Mouse (Mus musculus) cerebellum, adult 11-12 months (tissue): ENCODE data around the gene 4930512M02Rik.
"Not testable (repeated sequence)": the region's sequence is repeated elsewhere in the genome, so short reads cannot be mapped to it uniquely, and the experiment has no call there.

Source experiments
- DNase-seq: peaks from one replicate; pipeline ENCODE4 v3.0.0; 2022

Gene 4930512M02Rik

DNA sequence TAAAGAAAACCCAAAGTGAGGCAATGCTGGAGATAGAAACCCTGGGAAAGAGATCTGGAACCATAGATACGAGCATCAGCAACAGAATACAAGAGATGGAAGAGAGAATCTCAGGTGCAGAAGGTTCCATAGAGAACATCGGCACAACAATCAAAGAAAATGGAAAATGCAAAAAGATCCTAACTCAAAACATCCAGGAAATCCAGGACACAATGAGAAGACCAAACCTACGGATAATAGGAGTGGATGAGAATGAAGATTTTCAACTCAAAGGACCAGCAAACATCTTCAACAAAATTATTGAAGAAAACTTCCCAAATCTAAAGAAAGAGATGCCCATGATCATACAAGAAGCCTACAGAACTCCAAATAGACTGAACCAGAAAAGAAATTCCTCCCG is at the start of gene 4930512M02Rik:
Gene 4930512M02Rik (minus strand): TSS at position 101 of the 400 bp plus-strand sequence.
- DNase-seq = not testable (repeated sequence)

DNA sequence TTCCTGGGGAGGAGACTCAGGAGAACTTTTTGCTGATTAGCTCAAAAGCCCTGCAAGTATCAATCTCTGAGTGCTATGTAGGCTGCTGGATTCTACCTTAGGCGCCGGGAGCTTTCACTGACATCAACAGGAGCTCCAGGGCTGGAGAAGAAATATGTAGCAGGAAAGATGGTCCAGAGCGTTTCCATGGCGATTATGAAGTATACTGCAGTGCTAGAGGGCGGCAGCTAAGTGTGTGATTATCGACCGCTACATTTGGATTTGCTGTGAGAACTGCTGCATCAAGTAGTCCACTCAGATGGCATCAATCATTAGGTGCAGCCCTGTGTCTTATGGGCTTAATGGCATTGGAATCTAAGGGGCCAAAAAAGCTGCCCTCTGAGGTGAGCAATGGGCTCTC is 49.5 kb upstream of the 4930512M02Rik start:
- DNase-seq = no peak

DNA sequence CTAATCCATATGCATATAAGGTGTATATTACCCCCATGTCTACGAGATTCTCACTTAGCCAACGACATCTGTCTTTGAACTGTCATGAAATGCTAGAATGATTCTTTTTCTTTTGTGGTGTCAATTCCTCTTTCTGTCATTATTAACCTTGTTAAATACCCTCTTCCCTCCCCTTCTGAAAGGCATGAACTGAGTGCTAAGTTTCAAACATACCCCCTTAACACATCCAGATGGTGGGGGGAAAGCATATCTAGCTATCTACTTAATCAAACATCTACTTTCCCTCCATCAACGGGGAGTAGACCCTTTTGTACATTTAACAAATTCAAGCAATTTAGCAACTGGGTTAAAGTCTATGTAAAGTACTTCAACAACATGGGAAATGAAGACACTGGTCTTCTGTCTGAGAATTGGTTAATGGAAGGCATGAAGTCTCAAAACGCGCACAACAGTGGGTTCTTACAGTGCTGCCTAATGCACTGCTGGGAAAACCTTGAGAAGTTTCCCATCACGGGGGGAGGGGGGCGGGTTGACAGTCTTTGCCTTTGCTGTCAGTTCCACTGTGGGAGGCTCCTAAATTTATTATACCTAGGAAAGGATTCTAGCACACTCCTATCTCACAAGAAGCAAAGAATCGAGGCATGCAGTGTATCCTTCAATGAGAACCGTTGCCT is 48.6 kb upstream of the 4930512M02Rik start:
- no peak for DNase-seq

DNA sequence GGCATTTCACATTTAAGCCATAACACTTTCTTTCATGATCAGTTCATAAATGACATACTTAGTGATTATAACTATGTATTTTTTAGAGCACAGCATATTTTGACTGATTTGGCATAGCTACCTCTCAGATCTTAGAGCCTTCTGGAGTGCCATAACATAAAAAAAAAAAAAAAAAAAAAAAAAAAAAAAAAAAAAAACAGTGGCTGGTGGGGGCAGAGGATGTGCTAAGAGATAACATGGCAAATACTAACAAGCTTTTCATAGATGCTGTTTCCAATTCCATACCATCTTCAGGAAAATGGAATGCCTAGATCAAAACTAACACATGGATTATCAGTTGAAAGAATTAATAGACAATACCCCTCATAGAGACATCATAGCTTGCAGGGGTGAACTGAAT is 47.4 kb upstream of the 4930512M02Rik start:
- DNase-seq = no peak

DNA sequence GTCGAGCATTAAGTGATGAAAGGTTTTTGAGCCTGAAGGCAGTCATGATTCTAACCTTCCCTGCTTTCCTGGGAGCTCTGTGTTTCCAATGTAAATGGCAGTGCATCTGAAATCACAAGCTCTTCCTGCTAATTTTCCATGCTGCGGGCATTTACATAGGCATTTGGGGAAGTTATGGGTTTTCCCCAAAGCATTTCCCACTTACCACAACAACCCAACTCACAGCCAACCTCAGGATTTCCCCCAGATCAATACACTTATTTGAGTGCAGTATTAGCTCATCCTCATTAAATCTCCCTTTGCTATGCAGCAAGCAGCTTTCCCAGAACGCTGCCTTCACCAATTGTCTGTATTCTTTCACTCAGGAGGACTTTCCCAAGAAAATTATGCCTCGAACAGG is 45.3 kb upstream of the 4930512M02Rik start:
- DNase-seq = no peak

DNA sequence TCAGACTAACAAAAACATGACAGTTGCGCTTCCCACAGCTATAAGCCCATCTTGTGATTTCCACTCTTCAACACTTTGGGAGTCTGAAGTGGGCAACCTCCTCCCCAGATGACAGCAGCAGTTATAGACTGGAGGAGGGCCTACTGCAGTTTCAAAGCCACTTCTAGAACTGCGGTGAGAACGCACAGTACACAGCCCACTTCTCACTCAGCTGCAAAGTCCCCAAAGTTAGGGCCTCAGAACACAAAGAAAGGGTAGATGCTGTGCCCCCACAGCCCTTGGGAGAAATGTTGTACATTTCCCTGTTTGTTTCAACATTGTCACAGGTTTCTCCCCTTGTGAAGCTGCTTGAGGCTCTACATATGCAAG is 40.3 kb upstream of the 4930512M02Rik start:
- DNase-seq = no peak

DNA sequence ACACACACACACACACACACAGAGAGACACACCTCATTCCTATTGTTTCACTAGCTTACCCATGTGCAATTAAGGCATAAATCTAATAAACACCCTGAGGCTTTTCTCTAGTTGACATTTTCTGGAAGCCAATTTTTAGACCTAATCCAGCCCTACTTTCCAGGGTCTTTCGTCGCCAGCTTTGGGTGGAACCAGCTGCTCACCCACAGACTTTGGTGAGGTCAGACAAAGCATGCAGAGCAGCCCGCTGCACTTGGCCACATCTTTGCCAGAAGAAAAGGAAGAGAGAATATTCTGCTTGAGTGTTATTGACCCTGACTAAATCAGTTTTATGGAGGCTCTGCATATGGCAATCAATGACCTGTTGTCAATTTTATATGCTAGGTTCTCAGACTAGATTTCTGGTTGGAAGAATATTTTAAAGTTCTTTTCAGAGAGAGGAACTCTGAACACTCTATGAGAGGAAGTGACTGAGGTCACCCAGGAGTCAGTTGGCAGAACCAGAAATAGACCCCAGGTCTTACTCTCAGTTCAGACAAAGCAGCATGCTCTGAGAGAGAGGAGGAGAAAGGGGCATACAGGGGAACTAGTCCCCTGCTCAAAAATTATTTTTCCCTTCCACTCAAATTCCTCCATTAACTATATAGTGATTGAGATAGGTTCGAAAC is 39.8 kb upstream of the 4930512M02Rik start:
- no peak for DNase-seq

DNA sequence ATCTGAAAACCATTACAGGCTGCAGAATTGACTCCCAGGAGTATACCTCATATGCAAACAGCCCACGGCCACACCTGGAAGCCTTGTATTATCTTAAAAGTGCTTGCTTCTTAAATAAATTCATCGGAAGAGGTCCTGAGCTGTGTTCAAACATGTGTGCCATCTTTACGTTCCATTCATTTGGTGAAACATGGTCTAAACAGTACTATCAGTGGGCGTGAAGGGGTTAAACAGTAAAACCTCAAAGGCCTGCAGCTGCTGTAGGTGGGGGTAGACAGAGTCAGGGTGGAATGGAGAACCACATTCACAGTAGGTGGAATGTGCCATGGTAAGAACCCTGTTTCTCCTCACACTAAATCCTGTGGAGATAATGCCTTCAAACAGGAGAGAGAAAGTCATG is 33.0 kb upstream of the 4930512M02Rik start:
- DNase-seq = no peak

DNA sequence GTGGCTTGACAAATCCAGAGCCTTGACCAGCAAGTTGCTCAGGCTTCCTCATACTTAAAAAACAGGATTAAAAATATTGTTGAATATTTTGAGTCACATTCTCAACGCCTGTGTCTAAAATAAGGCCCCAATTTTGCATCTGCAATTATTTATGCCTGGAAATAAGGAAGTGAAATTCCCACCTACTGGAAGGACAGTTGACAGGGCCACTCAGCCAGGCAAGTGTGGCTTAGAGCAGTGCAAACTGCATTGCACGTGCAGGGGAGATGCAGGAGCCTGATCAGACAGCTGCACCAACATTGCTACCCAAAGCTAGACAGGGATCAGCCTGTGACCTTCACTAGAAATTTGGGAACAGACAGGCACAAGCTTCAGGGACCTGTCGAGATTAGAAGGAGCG is 31.2 kb upstream of the 4930512M02Rik start:
- no peak for DNase-seq

DNA sequence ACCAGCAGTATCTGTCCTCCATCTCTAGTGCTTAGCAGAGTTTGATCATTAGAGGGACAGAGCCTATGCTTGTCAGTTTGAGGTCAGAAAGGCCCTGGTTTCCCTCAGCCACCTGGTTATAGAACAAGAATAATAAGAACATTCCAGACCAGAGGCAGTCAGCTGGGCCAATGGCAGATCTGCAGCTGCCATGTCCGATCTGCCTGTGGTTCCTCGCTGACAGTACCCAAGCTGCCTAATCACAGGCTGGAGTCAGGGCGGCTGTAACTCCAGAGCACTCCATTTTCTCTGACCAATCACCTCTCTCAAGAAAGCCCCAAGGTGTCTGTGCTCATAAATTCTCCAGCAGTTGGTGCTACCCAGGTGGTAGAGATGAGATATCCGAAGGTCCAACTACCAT is 30.0 kb upstream of the 4930512M02Rik start:
- no peak for DNase-seq

DNA sequence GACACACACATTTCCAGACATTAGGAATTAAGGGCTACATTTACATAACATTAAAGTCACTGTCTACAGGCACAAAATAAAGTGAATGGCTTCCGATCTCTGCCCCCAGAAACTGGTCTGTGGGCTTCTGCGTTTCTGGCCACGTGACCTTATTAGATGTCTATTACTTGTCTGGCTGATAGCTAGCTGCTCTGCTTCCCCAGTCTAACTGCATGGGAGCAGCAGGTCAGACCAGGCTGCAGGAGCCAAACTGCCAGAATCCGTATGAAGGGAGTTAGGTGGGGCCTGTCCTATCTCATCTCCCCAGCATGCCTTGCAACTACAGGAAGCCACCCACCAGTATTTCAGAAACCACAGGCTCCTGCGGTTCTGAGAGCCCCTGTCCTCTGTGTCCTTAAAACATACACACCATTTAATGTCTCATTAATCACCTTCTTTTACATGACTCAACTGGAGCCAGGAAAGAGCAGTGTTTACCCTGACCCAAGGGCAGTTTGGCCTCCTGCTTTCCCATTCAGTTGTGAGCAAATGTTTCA is 29.4 kb upstream of the 4930512M02Rik start:
- no peak for DNase-seq

DNA sequence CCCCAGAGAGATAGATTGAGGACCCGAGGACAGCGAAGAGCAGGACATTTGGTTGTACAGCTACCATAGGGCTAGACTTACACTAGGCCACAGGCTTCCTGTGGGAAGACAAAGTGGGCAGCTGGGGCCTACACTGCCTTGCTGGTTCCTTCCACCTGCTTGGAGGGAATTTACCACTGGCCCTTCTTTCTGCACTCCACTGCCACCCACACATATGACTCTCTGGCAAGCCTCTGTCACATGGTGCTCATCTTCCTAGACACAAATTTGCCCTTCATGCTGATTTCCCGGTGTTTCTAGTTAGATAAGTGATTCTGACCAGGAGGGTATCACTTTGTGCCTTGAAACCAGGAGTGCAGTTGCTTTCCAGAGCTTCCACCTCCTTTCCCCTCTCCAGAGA is 28.8 kb upstream of the 4930512M02Rik start:
- DNase-seq = no peak

DNA sequence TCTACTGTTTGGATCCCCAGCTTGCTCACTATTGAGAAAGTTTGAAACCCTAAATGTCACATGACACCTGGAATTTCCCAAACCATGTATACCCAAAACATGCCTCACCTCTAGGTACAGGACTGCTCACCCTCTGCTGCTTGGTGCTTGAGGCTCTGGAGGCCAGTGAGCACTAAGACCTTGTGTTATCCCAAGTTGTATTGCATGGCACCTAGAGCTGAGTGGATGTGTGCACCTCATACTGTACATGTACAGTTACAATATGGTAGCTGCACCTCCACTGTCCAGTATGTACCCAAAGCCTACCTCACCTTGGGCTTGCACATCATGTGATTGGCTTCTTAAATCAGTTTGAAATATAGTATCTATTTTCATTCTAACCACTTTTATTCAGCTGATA is 16.7 kb upstream of the 4930512M02Rik start:
- DNase-seq = no peak

DNA sequence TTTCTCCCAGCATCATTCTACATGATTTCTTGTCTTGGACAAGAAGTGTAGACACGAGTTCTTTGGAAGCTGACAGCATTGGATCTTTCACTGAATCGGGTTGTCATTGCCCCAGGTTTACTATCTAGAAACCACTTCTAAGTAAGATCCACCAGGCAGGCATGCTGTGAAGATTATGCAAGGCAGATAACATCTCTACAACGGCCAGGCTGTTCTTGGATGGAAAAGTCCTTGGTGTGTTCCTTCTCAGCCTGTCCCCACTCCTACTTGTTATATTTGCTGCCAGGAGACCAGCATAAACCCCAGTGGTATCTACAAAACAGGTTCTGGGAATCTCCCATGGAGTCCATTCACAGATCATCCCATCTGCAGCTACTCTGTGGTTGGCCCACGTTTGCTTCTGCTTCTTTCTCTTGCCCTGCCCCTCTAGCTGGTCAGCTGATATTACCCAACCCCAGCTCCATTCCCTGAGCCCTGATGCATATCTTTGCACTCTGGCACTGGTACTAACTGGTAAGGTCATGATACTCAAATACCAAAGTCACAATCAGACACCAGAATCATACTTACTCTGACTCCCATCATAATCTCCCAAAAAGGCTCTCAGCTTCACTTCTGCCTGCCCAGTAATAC is 3.4 kb downstream of the 4930512M02Rik start:
- DNase-seq = no peak

DNA sequence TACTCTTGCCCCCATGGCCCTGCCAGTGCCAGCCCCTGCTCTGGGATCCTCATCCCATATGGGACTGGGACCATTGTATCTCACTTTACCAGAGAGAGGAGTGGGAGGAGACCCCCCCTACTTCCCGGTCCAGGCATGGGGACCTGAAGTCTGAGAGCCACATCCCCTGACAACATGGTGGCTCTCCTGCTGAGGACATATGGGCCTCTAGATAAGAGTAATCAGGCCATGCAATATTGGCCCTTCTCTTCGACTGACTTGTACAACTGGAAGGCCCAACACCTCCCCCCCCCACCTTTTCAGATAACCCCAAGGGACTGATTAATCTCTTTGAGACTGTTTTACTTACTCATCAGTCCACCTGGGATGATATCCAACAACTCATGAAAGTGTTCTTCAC is 18.4 kb downstream of the 4930512M02Rik start:
- no peak for DNase-seq

DNA sequence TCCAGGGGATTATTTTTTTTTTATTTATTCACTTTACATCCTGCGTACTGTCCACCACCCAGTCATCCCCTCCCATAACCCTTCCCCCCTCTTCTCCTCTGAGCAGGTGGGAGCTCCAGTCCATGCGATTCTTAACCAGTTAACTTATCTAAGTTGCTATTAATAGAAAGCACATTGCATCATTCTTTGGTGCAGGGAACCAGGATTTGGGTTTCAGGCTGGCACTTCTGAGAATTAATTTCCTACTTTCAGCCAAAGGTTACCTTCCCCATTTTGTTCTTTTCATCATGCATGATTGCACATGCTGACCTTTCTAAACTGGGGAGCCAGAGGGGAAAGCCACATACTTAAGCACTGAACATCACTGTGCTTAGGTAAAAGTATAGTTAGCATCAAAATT is 40.3 kb downstream of the 4930512M02Rik start:
- DNase-seq = no peak

DNA sequence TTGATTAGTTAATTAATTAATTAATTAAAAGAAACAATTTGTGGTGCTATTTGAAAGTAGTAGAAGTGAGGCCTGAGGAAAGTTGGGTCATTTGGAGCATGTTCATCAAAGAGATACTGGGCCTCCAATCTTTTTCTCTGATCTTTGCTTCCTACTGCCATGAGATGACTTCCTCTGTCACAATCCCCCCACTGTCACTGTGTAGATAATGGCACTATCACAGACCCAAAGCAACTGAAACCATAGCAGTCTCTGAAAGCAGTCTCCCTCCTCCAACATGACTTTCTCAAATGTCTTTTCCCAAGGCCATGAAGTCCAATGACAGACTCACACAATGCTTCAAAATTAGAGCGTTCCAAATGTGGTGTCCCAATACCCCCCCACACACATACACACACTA is 41.2 kb downstream of the 4930512M02Rik start:
- DNase-seq = no peak

DNA sequence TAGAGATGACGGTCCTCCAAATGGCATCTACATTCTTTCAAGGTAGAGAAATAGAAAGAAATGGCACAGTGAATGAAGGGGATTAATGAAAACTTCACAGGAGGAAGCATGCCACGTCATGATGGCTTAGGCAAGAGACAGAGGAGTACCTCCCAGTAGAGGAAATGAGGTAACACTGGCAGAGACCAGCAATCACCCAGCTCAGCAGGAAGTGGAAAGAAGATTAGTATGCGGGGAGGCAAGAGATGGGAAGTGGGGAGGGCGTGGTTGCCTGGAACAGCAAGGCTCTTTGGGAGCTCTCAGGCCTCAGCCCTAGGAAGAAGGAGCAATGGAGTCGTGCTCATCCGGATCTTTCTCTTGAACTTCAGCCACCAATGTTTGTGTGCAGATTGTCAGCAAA is 53.9 kb downstream of the 4930512M02Rik start:
- DNase-seq = no peak

DNA sequence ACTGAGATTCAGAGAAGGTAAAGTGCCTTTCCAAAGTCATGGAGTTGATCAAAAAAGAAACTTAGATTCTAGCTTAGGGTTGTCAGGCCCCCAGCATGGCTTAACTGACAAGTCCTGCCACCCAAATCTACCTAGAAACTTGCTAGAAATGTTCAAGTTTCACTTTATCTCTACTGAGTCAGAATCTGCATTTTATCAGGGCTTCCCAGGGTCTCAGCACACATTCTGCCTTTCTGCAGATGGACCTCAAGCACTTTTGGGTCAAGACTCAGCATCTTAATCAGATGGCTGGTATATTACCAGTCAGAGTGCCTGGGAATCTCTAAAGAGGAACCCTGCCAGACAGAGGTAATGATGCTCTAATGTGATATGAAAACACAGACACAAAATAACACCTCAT is 56.9 kb downstream of the 4930512M02Rik start:
- DNase-seq = no peak

DNA sequence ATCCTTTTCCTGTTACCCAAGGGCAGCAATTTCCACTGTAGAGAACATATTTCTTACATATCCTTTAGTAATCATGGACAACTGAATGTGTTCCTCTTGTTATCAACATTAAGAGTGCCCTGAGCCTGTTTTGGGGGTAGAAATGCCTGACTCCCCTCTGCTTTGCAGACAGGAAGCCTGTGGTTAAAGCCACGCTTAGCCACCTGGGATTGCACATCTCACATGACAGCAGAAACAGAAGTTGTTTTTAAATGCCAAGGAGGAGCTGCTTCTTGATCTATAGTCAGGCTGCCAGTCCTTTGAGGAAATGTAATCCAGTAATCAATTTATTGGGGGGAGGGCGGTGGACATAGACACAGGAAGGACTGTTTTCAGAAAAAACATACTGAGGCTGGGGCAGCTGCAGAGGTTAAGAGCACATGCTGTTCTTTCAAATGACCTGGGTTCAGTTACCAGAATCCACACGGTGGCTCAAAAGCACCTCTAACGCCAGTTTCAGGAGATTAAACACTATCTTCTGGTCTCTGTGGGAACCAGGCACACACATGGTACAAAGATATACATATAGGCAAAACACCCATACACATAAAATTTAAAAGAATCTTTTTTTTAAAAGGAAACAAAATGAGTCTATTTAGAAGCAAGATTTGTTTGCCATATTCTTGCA is 58.0 kb downstream of the 4930512M02Rik start:
- DNase-seq = no peak

DNA sequence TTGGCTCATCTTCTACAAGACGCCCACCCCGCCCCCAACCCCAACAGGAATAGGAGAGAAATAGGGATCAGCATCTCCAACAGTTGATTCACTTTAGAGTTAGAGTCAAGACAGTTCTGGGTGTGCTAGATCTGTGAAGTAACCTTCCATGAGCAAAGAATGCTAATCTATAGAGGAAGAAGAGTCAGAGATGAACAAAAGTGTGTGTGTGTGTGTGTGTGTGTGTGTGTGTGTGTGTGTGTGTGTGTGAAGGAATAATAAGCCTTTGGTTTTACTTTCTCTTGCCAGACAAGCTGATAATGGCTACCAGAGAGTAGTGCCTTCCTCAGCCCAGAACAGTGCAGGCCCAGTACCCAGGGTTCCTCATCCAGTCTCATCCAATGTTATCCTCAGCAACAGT is 59.6 kb downstream of the 4930512M02Rik start:
- DNase-seq = no peak

DNA sequence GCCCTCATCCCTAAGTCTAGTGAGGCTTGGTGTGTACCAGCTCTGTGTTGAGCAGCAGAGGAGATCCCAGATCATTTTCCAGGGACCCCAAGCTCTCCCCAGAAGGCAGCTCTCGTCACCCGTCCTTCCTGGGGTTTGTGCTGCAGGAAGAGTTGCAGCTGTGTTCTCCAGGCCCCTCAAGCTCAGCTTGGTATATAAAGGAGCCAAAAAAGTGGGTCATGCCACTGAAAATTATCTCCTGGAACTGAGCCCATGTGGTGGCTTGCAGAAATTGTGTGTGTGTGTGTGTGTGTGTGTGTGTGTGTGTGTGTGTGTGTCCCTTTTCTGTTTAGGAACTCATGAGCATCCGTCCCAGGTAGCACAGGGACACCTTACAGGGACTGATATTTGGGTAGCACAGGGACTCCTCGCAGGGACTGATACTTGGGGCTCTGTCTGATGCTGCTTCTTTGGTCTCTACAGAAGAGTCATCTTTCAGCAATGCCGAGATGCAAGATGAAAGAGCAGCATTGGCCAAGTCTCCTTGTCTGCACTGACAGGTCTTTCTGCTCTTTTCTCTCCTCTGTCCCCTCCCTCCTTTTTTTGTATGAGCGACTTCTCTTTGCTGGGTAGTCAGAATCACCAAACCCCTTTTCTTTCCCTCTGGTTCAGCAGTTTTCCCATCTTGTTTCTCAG is 62.4 kb downstream of the 4930512M02Rik start:
- no peak for DNase-seq
